Mouse (Mus musculus) megakaryocyte, embryonic 14.5 days (primary cell): ENCODE results near the gene Tmed6.

ENCODE experiments used
- FLI1 ChIP-seq: IDR thresholded peaks from 2 replicates; pipeline ENCODE4 v1.6.1; 2012; ENCODE audit warnings: low read length, inconsistent platforms, mixed read lengths
- GATA1 ChIP-seq: IDR thresholded peaks from 3 replicates; pipeline ENCODE4 v1.6.1; 2012; ENCODE audit warnings: mixed read lengths, low read length, inconsistent platforms, borderline replicate concordance

DNA sequence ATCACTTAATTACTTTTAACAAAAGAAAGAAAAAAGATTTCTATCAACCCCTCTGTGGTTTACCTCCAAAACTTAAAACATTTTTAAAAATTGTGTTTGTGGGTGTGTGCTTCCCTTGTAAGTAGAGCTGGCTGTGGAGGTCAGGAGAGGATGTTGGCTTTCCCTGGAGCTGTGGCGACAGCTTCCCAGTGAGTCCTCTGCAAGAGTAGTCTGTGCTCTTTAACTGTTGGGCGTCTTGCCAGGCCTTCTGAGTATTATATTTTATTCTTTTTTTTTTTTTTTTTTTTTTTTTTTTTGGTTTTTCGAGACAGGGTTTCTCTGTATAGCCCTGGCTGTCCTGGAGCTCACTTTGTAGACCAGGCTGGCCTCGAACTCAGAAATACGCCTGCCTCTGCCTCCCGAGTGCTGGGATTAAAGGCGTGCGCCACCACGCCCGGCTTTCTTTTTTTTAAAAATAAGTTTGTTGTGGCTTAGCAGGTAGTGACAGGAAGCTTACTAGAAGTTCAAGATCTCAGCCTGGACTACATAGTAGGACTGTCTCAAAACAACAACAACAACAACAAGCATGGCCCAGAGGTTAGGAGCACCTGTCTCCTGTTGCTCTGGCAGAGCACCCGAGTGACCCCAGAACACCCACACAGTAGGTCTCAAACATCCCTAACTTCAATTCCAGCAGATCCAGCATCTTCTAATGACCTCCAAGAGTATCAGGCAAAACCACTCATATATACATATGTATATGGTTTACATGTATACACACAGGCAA, 46.1 kb upstream of the Tmed6 start:
- TF ChIP-seq GATA1 (no peak), FLI1 (no peak)
